Mouse (Mus musculus): ENCODE data around the gene Rps9.
"Not testable (repeated sequence)": the region's sequence is repeated elsewhere in the genome, so short reads cannot be mapped to it uniquely, and the experiment has no call there.

Rps9 gene

GRCm38 (mm10) chr7:3694949-3695305, 8.9 kb upstream of the Rps9 start:
- DNase-seq (ENCODE audit: low read depth in 1 of 2, low spot score in 2 of 2), result peak in 1 of 2 experiments; percentile 1

GRCm38 (mm10) chr7:3698471-3698870, 5.3 kb upstream of the Rps9 start:
- DNase-seq (ENCODE audit: low read depth in 1 of 2, low spot score in 2 of 2), result no peak

- no peak for DNase-seq (ENCODE audit: low read depth in 1 of 2, low spot score in 2 of 2)
Measured at GRCm38 (mm10) chr7:3703148-3703878, 480 bp upstream of the Rps9 start.

GRCm38 (mm10) chr7:3704475-3704874, 682 bp downstream of the Rps9 start:
- no peak for DNase-seq (ENCODE audit: low read depth in 1 of 2, low spot score in 2 of 2)

- not testable (repeated sequence) for DNase-seq (ENCODE audit: low read depth in 1 of 2, low spot score in 2 of 2)
Measured at GRCm38 (mm10) chr7:3705461-3705860, 1.7 kb downstream of the Rps9 start.

GRCm38 (mm10) chr7:3705911-3706310, 2.1 kb downstream of the Rps9 start:
- no peak for DNase-seq (ENCODE audit: low read depth in 1 of 2, low spot score in 2 of 2)

GRCm38 (mm10) chr7:3706343-3706934, 2.6 kb downstream of the Rps9 start:
- DNase-seq (ENCODE audit: low read depth in 1 of 2, low spot score in 2 of 2), result peak in 1 of 2 experiments; percentile 16

- DNase-seq (ENCODE audit: low read depth in 1 of 2, low spot score in 2 of 2), result peak; percentile 58 to 67
Measured at GRCm38 (mm10) chr7:3707027-3707426, 3.2 kb downstream of the Rps9 start.

- no peak for DNase-seq (ENCODE audit: low read depth in 1 of 2, low spot score in 2 of 2)
Measured at GRCm38 (mm10) chr7:3707568-3708413, 4.0 kb downstream of the Rps9 start.

GRCm38 (mm10) chr7:3708447-3708980, 4.7 kb downstream of the Rps9 start:
- not testable (repeated sequence) for DNase-seq (ENCODE audit: low read depth in 1 of 2, low spot score in 2 of 2)

GRCm38 (mm10) chr7:3709000-3709399, 5.2 kb downstream of the Rps9 start:
- DNase-seq (ENCODE audit: low read depth in 1 of 2, low spot score in 2 of 2), result no peak

- peak in 1 of 2 experiments; percentile 13 for DNase-seq (ENCODE audit: low read depth in 1 of 2, low spot score in 2 of 2)
Measured at GRCm38 (mm10) chr7:3712264-3712942, 8.6 kb downstream of the Rps9 start.

- DNase-seq (ENCODE audit: low read depth in 1 of 2, low spot score in 2 of 2), result no peak
Measured at GRCm38 (mm10) chr7:3715249-3715648, 11.5 kb downstream of the Rps9 start.

- peak in 1 of 2 experiments; percentile 17 for DNase-seq (ENCODE audit: low read depth in 1 of 2, low spot score in 2 of 2)
Measured at GRCm38 (mm10) chr7:3720268-3720667, 16.5 kb downstream of the Rps9 start, which contains the start of gene Pirb. Gene Pirb (minus strand): TSS chr7:3720391.

- DNase-seq (ENCODE audit: low read depth in 1 of 2, low spot score in 2 of 2), result not testable (repeated sequence)
Measured at GRCm38 (mm10) chr7:3725459-3725858, 21.7 kb downstream of the Rps9 start.

GRCm38 (mm10) chr7:3732675-3733074, 28.9 kb downstream of the Rps9 start:
- not testable (repeated sequence) for DNase-seq (ENCODE audit: low read depth in 1 of 2, low spot score in 2 of 2)
